Mouse (Mus musculus): ENCODE data around the gene Naa60.

GRCm38 (mm10) chr16:3933536-3933935, 61.4 kb downstream of the Naa60 start:
- TF ChIP-seq CTCF (IDR thresholded peaks at IDR 0.05; ENCODE audit: borderline replicate concordance, insufficient read depth, low read length) (no peak), POLR2A (IDR thresholded peaks at IDR 0.05; ENCODE audit: low read depth, low read length) (no peak)
